Mouse (Mus musculus): ENCODE results near the gene Prr30.
"Not testable (repeated sequence)": the region's sequence is repeated elsewhere in the genome, so short reads cannot be mapped to it uniquely, and the experiment has no call there.

GRCm38 (mm10) chr14:101244441-101244840, 44.3 kb upstream of the Prr30 start:
- TF ChIP-seq POLR2A (IDR thresholded peaks at IDR 0.05; ENCODE audit: control insufficient read depth, extremely low read depth, insufficient read depth, low read length, poor library complexity); CTCF (IDR thresholded peaks at IDR 0.05; ENCODE audit: borderline replicate concordance, control insufficient read depth, extremely low read depth, insufficient read depth, low read length, poor library complexity): not testable (repeated sequence)

All from thymus, adult 2 months (tissue).